Mouse (Mus musculus) ES-CJ7 (cell line): ENCODE measurements around the gene Cacna2d2.

Source experiments
- DNase-seq: peaks from one replicate; pipeline ENCODE4 v3.0.0; 2011; ENCODE audit warnings: low read depth, low spot score

Cacna2d2 gene

GRCm38 (mm10) chr9:107500708-107501286 lies 101.4 kb downstream of the Cacna2d2 start:
- no peak for DNase-seq

DNA sequence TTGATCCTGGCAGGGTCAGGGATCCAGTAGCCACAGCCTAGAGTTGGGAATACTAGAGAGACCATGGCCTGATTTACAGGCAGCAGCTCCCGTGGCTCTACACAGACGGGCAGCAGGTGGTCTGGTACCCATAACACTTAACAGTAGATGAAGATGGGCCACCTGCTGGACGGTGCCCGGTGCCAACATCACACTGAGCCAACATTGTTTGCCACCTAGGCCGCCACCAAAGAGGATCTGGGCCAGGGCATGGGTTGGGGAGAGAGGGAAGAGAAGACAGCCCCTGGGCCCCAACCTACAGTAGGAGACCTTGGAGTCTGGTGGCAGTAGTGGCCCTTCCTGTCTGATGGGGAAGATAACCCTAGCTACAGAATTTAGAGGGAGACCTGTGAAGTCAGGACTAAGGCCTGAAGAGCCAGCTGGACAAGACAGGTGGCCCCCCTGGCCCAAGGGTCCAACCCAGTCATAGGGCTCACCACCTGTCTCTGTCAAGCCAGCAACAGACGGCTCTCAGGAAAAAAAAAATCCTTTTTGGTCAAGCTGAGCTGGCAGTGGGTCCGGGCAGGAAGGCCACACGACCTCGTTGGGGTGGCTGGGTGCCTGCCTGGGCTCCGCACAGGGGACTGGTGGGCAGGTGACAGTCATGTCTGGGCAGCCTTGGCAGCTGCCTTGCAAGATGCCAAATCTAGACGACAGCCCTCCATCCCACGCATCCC lies 102.9 kb downstream of the Cacna2d2 start:
- DNase-seq: no peak

DNA sequence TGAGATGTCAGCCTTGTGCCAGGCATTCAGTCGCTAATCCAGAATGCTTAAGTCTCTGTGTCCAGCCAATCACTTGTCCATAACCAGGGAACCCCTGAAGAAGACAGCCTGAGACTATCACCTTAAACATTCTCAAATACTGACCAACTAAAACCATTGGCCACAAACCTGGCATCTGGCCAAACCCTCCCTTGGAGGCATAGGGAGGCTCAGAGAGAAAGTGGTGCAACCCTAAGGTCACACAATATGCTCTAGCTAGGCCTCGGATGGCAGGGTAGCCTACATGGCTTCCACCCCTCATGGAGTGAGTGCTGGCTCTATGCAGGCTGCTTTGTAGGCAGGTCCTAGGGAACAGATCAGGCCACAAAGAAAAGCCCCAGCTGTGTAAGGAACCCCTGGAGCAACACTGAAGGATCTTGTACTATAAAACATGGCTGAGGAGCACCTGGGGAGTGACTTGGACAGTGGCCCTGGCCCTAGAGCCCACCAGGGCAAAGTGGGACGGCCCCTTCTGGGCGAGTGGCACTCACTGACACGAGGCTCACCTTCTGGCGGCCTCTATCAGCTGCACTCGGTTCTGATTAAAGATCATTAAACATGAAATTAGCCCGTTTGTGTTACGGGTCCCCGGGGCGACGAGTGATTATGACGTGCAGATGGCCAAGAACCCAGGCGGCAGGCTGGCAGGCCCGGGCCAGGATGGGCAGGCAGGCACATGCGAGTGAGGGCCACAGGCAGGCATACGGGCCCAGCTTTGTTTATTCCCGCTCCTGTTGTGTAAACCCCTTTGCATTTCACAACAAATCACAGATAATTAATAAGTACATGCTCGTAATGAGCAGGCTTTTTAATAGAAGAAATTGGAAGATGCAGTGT lies 105.5 kb downstream of the Cacna2d2 start:
- no peak for DNase-seq

DNA sequence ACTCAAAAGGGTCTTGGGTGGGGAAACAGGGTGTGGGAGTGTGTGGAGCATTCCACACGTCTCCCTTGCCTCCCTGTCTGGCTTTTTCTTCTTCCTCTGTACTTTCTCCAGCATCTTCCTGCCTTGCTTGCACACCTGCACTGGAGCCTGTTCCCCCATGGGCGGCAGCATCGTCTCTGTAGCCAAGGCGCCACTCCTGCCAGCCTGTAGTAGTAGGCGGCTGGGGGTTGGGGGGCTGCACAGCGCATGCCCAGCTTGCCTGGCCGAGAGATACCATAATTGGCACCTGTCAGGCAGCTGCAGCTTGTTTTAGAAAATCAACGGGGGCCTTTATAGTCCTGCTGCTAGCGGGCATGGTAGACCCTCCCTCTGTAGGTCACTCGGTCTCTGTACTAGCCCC lies 108.9 kb downstream of the Cacna2d2 start:
- peak; percentile 26 for DNase-seq

DNA sequence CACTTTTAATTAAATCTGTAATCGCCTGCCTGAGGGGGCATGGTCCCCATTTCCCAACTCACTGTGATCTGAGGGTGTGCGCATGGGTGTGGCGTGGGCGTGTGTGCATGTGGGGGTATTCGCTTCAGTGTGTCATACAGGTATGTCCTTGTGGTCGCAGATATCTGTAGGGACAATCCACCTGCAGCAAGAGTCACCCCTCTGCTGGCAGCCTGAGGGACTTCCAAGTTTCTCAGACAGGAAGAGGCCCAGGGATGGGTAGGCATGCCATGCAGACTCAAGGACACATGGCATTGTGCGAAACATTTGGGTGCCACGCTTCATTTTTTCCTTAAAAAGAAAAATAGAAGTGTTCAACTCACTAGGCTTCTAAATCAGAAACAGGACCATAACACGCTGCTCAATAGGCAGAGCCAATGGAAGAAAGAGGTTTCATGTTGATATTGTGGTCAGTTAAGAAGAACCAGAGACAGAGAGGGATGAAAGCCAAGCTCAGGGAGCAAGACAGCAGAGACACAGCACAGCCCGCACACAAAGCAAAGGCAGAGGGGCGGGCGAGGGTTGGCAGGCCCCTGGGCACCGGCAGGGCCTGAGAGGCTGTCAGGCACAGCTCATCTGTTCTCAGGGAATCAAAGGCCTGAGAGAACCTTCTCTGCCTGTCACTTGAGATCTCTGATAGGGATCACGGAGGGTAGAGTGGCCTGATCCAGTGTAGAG lies 111.1 kb downstream of the Cacna2d2 start:
- DNase-seq: no peak

DNA sequence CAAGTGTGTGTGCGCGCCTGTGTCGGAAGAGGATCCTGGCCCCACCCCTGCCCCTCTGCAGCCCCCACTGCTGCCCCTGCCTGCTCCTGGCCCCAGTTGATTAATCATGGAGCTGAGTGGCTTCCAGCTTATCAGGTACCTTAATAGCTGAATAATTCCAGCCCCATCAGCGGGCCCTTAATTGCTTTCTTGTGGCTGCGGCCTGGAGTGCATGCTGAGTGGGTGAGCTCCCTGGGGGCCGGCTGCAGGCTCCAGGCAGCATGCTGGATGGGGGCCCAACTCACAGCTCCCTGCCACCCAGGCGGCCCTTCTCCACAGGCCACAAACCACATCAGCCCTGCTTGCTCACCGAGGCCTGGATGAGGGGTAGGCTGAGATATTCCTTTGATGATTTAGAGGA lies 112.0 kb downstream of the Cacna2d2 start:
- DNase-seq: no peak

- DNase-seq: no peak
Observed at GRCm38 (mm10) chr9:107512326-107512725, 112.9 kb downstream of the Cacna2d2 start.

- peak; percentile 78 for DNase-seq
Observed at GRCm38 (mm10) chr9:107514303-107514955, 115.0 kb downstream of the Cacna2d2 start.

DNA sequence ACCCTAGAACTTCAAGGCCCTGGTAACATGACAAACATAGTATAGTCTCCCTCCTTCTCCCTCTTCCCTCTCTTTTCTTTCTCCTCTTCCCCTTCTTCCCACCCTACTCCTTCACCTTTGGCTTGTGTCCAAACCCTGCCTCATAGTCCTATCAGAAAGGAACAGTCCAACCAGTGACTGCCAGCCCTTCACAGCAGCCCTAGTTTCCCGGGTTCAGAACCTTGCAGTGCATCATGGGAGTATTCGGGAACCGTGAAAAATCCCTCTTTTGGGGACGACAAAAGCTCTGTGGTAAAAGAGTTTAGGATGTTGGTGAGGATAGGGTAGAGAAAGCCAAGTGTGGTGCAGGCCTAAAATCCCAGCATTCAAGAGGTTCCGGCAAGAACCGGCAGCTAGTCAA lies 120.9 kb downstream of the Cacna2d2 start:
- no peak for DNase-seq

- DNase-seq: peak; percentile 73
Observed at GRCm38 (mm10) chr9:107521190-107521589, 121.8 kb downstream of the Cacna2d2 start.

GRCm38 (mm10) chr9:107521711-107522399 lies 122.4 kb downstream of the Cacna2d2 start:
- peak; percentile 60 for DNase-seq

DNA sequence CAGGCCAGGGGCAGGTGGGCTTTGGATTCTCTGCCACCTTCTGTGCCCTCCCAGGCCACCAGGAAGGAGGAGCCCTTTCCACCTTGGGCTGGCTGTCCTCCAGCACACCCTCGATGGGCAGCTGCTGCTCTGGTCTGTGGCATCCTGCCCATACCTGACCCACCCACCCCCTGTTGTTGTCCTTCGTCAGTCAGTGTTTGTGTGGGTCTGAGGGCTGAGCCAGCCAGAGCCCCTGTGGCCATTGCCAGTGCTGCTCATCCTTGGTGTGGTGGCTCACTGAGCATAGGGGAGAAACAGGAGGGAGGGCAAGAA lies 122.9 kb downstream of the Cacna2d2 start:
- DNase-seq: no peak

GRCm38 (mm10) chr9:107526198-107527026 lies 127.0 kb downstream of the Cacna2d2 start:
- peak; percentile 89 for DNase-seq

GRCm38 (mm10) chr9:107533791-107534407 lies 134.5 kb downstream of the Cacna2d2 start, which contains the start of gene Tmem115:
Gene Tmem115, plus strand, starts transcription at chr9:107533945.
- peak; percentile 99 for DNase-seq

- DNase-seq: no peak
Observed at GRCm38 (mm10) chr9:107534408-107535202, 135.2 kb downstream of the Cacna2d2 start.

- DNase-seq: no peak
Observed at GRCm38 (mm10) chr9:107538231-107538630, 138.8 kb downstream of the Cacna2d2 start.

DNA sequence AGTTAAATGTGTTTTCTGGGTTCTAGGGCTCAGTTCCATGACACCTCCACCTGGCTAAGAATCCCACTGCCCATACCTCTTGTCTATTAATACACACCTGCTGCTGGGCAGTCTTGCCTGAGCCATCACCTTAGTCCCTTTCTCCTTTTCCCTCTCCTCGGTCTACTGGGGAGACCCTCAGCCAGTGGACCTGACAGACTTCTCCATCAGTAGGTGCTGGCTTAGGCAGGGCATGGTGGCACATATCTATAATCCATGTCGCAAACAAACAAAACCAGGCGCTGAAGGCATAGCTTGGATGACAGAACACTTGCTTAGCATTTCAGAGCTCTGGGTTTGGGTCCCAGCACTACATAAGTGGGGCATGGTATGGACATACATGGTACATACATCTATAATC lies 139.3 kb downstream of the Cacna2d2 start:
- DNase-seq: no peak

- no peak for DNase-seq
Observed at GRCm38 (mm10) chr9:107539940-107540339, 140.5 kb downstream of the Cacna2d2 start.

DNA sequence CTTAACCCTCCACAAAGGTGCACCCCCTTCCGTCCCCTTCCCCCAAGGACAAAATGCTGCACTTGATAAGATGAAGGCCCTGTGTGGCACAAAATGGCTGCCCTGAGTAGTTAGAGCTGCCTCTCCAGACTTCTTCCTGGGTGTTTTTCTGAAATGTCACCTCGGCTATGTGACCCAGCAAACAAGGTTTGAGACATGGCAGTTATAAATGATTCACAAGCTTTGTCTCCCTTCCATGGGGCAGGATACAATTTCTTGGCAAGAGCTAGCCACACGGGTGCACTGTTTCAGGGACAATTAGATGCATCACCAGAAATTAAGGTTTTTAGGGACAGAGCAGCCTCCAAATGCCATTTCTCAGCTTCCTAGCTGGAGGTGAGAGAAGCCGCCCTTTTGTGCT lies 141.0 kb downstream of the Cacna2d2 start:
- DNase-seq: no peak
